Mouse (Mus musculus) thymus, adult 18-20 months (tissue): ENCODE measurements around the gene 4931409K22Rik.

ENCODE experiments used
- DNase-seq, 2 experiments: peaks; one replicate each; pipeline ENCODE4 v3.0.0; 2022; ENCODE audit warnings: mixed read lengths in 2 of 2

Gene 4931409K22Rik

DNA sequence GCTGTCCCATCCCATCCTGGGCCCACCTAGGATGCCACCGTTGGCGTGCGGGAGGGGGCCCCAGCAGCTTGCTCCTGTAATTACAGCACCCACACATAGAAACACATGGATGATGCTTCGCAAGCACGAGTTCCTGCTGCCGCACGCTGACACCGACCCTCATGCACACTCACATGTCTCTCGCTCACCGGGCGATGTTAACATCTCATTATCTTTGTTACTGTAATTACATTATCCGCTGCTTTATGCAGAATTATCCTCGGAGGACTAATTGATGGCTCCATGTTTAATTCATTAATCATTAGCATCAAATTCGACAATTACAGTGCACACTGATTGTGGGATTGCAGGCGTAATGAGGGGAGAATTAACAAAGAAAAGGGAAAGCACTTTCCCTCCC, 61.6 kb downstream of the 4931409K22Rik start:
- DNase-seq, result no peak
